Mouse (Mus musculus) kidney, postnatal 4 days (tissue): ENCODE data around the gene Ccnjl.

Source experiments
- DNase-seq, 2 experiments: peaks; one replicate each; pipeline ENCODE4 v3.0.0; 2021; ENCODE audit warnings: mixed read lengths in 2 of 2

Ccnjl gene

GRCm38 (mm10) chr11:43528078-43528682 is 404 bp upstream of the Ccnjl start:
- no peak for DNase-seq

- peak in 1 of 2 experiments; percentile 49 for DNase-seq
These were observed 1.5 kb downstream of the Ccnjl start for GRCm38 (mm10) chr11:43530043-43530442.

GRCm38 (mm10) chr11:43531619-43532018 is 3.0 kb downstream of the Ccnjl start:
- DNase-seq = peak in 1 of 2 experiments; percentile 59

GRCm38 (mm10) chr11:43537074-43537473 is 8.5 kb downstream of the Ccnjl start:
- DNase-seq = peak; percentile 52 to 66

GRCm38 (mm10) chr11:43539863-43540262 is 11.3 kb downstream of the Ccnjl start:
- no peak for DNase-seq

GRCm38 (mm10) chr11:43543711-43544466 is 15.3 kb downstream of the Ccnjl start:
- no peak for DNase-seq

- DNase-seq = no peak
These were observed 16.2 kb downstream of the Ccnjl start for GRCm38 (mm10) chr11:43544819-43545218.

GRCm38 (mm10) chr11:43545873-43546475 is 17.4 kb downstream of the Ccnjl start:
- DNase-seq = no peak

GRCm38 (mm10) chr11:43546678-43547077 is 18.1 kb downstream of the Ccnjl start:
- DNase-seq = no peak

- peak; percentile 68 to 81 for DNase-seq
These were observed 19.6 kb downstream of the Ccnjl start for GRCm38 (mm10) chr11:43548148-43548547.

GRCm38 (mm10) chr11:43548657-43549435 is 20.3 kb downstream of the Ccnjl start:
- no peak for DNase-seq

- DNase-seq = peak; percentile 50 to 74
These were observed 21.1 kb downstream of the Ccnjl start for GRCm38 (mm10) chr11:43549701-43550100.

GRCm38 (mm10) chr11:43551756-43552155 is 23.2 kb downstream of the Ccnjl start:
- DNase-seq = no peak

GRCm38 (mm10) chr11:43552675-43553074 is 24.1 kb downstream of the Ccnjl start:
- DNase-seq = no peak

GRCm38 (mm10) chr11:43556538-43556937 is 28.0 kb downstream of the Ccnjl start:
- no peak for DNase-seq

- peak in 1 of 2 experiments; percentile 37 for DNase-seq
These were observed 31.1 kb downstream of the Ccnjl start for GRCm38 (mm10) chr11:43559515-43560292.

- no peak for DNase-seq
These were observed 35.2 kb downstream of the Ccnjl start for GRCm38 (mm10) chr11:43563654-43564244.

GRCm38 (mm10) chr11:43565414-43565813 is 36.8 kb downstream of the Ccnjl start:
- DNase-seq = no peak

- DNase-seq = peak in 1 of 2 experiments; percentile 43
These were observed 37.3 kb downstream of the Ccnjl start for GRCm38 (mm10) chr11:43565852-43566251.

- DNase-seq = no peak
These were observed 38.1 kb downstream of the Ccnjl start for GRCm38 (mm10) chr11:43566696-43567095.

- peak; percentile 53 to 62 for DNase-seq
These were observed 39.7 kb downstream of the Ccnjl start for GRCm38 (mm10) chr11:43568263-43568662.

GRCm38 (mm10) chr11:43569188-43569587 is 40.6 kb downstream of the Ccnjl start:
- no peak for DNase-seq
